Mouse (Mus musculus) embryonic facial prominence, embryonic 14.5 days (tissue): ENCODE results near the gene Ahdc1. TPM values are rescaled to one million over a fixed set of nuclear protein-coding genes. Genes with fewer than 3 reads are reported as not detected.

Source experiments
- ATAC-seq: fragments of 200-750 bp; cut with Nextera tagmentation; 2 replicates; pipeline ENCODE4 v1.8.0; 2017; ENCODE audit warnings: low read depth, moderate number of reproducible peaks, moderate TSS enrichment
- DNase-seq: peaks from one replicate; pipeline ENCODE4 v3.0.0-alpha.2; 2015; ENCODE audit warnings: low spot score
- H3K27ac ChIP-seq: fragments of 300-500 bp; sonication (generic); replicated peaks from 2 replicates; pipeline ENCODE4 v1.5.1; 2014; ENCODE audit warnings: low read depth, mild to moderate bottlenecking, low read length, moderate library complexity
- H3K27me3 ChIP-seq: fragments of 300-500 bp; sonication (generic); replicated peaks from 2 replicates; pipeline ENCODE4 v1.6.1; 2014; ENCODE audit warnings: low read length; ENCODE audit not compliant: control insufficient read depth, insufficient read depth
- H3K36me3 ChIP-seq: fragments of 300-500 bp; sonication (generic); 2 replicates; pipeline ENCODE4 v1.6.1; 2014; ENCODE audit warnings: low read length, mixed read lengths; ENCODE audit not compliant: control insufficient read depth, insufficient read depth
- H3K4me1 ChIP-seq: fragments of 300-500 bp; sonication (generic); 2 replicates; pipeline ENCODE4 v1.6.1; 2014; ENCODE audit warnings: antibody characterized with exemption, low read length; ENCODE audit not compliant: control insufficient read depth, insufficient read depth
- H3K4me2 ChIP-seq: fragments of 300-500 bp; sonication (generic); 2 replicates; pipeline ENCODE4 v1.6.1; 2014; ENCODE audit warnings: low read depth, mild to moderate bottlenecking, low read length, moderate library complexity, mixed read lengths
- H3K4me3 ChIP-seq: fragments of 300-500 bp; sonication (generic); 2 replicates; pipeline ENCODE4 v1.5.1; 2014; ENCODE audit warnings: low read depth, mild to moderate bottlenecking, low read length
- H3K9ac ChIP-seq: fragments of 300-500 bp; sonication (generic); 2 replicates; pipeline ENCODE4 v1.6.1; 2014; ENCODE audit warnings: low read depth, mild to moderate bottlenecking, low read length, moderate library complexity, mixed read lengths
- H3K9me3 ChIP-seq: fragments of 300-500 bp; sonication (generic); 2 replicates; pipeline ENCODE4 v1.6.1; 2016; ENCODE audit warnings: low read length; ENCODE audit not compliant: control insufficient read depth
- WGBS: fragments of 180-500 bp; shearing (Covaris S2); extraction: QIAGEN DNeasy Blood & Tissue Kit; methylation state at CpG from one replicate; pipeline ENCODE4 v1.1.7; 2014; 5-methylcytosine and 5-hydroxymethylcytosine counted together
- polyA plus RNA-seq: library from polyadenylated mRNA; unstranded; fragments of >200 nt; fragmentation: Nextera tagmentation; extraction: Ambion mirVana; gene quantifications from 2 replicates; pipeline ENCODE4 v1.2.1, GENCODE M21; 2014

The Ahdc1 gene
- polyA plus RNA-seq, 1 experiment from 2014 or later = 11.7 TPM

DNA sequence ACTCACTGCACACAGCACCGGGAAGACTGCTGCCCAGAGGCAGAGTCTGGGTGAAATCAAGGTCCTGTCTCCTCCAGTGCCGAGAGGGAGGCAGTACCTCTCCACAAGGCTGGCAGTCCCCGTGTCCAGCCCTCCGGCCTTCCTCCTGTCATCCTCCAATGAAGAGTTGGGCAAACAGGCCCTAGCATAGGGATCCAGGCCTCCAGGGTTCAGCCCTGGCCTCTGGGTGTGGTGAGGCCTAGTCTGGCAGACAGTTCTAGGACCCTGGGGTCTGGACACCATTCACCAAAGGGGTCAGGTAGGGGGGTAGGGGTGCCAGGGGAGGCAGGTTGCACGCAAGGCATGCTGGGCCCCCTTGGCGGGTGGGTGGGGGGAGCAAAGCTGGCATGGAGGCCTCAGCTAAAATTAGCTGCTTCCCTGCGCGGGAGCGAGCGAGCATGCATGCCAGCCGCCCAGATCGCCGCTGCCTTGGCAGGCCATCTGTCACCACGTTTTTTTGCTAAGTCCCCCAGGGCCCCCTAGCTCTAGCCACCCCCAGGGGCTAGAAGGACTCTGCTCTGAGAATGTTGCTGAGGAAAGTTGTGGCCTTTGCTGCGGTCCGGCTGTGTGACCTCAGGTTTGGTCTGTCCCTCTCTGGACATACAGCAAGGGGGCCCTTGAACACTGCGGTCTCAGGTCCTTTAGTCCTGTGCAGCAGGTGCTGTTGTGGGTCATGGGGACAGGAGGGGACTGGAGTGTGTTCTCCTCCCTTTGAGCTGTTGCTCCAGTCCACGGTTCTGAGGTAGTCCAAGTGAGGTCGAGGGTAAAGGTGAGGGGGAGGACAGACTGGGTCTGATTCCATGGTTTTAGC, 38.2 kb downstream of the Ahdc1 start:
- H3K9ac ChIP-seq = no peak overlapping the region
- H3K9me3 ChIP-seq = no peaks in the 10 kb centered on the region
- peaks cover 96% of the 10 kb centered on the region for H3K4me1 ChIP-seq
- ATAC-seq (no peak), DNase-seq (no peak)
- H3K36me3 ChIP-seq = peaks cover 7% of the 10 kb centered on the region; the same call in 1 of the 2 replicates
- 42% methylated on average over 19 of the region's 19 CpGs for WGBS
- H3K27ac ChIP-seq = peak overlapping the region; percentile 68
- H3K4me2 ChIP-seq = no peak overlapping the region
- no peak overlapping the region for H3K4me3 ChIP-seq
- H3K27me3 ChIP-seq = no peaks in the 10 kb centered on the region

DNA sequence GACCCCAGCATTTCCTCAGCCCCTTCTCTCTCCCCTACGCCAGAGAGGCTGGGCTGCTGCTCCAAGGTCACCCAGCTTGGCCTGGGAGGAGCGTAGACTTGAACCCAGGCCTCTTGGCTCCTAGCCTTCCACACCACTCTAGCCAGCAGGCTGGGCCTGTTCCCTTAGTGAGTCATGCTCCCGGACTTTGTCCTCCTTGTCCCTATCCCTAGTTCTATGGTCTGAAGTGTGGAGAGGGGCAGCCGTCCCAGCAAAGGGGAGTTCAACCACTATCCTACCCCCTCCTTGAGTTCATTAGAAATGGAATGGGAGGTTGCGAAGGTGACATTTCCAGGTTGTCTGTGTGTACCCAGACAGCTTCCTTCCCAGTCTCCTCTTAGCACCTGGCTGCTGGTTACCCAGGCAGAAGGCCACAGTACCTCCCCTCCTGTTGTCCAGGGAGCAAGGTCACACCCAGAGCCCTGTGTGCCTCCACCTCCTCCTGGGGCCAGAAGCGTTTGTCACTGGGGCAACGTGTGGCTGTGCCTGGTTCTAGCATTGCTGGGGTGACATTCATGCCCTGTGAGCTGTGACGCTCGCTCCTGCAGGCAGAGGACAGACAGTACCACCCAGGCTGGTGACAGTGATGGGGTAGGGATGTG, 39.3 kb downstream of the Ahdc1 start:
- peaks cover 92% of the 10 kb centered on the region for H3K4me1 ChIP-seq
- peaks cover 13% of the 10 kb centered on the region for H3K36me3 ChIP-seq
- no peak overlapping the region for H3K4me3 ChIP-seq
- DNase-seq = no peak
- WGBS = 66% methylated on average over 9 of the region's 9 CpGs
- no peak overlapping the region for H3K4me2 ChIP-seq
- no peak overlapping the region for H3K9ac ChIP-seq
- no peak for ATAC-seq
- no peaks in the 10 kb centered on the region for H3K9me3 ChIP-seq
- 0 out of 2 replicates have a peak overlapping the region, but pooled peaks have one; percentile 10 for H3K27ac ChIP-seq
- no peaks in the 10 kb centered on the region for H3K27me3 ChIP-seq

DNA sequence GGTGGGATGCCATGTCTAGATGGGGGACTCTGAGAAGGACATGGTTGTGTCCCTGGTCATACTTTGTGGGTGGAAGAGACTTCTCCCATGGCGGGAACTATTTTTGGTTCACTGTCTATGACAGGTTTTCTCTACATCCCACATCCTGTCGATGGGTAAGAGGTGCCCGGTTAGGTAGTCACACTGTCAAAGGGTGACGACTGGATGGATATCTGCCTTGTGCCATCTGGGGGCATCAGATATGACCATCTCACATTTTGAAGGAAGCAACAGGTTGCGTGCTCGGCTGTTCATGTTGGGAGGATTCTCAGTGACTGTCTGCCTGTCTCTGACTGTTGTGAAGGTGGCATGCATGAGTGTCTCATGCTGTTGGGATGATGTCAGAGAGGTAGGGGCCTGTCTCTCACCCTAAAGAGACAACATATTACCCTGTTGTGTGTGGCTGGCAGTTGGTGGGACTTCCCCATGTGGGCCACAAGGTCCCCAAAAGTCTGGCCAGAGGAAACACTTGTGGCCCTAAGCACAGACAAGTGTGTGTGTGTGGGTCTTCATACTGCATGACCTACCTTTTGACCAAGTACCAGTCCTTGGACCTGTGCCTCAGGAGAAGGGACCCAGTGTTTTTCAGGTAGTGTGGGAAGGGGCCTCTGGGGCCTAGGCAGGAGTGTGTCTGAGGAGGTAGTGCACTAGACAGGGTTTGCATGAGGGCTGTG, 39.9 kb downstream of the Ahdc1 start:
- peak overlapping the region; percentile 88 for H3K27ac ChIP-seq
- H3K9me3 ChIP-seq = no peaks in the 10 kb centered on the region
- no peaks in the 10 kb centered on the region for H3K27me3 ChIP-seq
- peak overlapping the region; percentile 49 for H3K9ac ChIP-seq
- no peak overlapping the region for H3K4me3 ChIP-seq
- H3K4me2 ChIP-seq = peak overlapping the region; percentile 44
- 83% methylated on average over 6 of the region's 6 CpGs for WGBS
- H3K4me1 ChIP-seq = peaks cover 92% of the 10 kb centered on the region
- peaks cover 20% of the 10 kb centered on the region for H3K36me3 ChIP-seq
- ATAC-seq (no peak), DNase-seq (no peak)

DNA sequence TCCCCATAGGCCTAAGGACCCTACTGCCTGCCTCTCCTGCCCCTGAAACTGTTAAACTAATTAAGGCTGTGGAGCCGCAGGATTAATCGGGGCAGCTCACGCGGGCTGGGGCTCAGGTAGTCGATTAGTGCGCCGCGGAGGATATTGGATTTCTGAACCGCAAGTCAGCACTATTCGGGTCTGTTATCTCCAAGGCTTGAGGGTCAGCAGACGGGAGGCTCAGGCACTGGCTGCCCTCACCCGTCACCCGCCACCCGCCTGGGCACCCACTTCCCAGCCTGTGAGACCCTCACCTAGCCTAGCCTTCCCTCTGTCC, 40.4 kb downstream of the Ahdc1 start:
- ATAC-seq = no peak
- WGBS = 37% methylated on average over 9 of the region's 14 CpGs
- peak overlapping the region; percentile 49 for H3K9ac ChIP-seq
- no peak overlapping the region for H3K4me3 ChIP-seq
- H3K4me2 ChIP-seq = peak overlapping the region; percentile 44
- peak overlapping the region; percentile 88 for H3K27ac ChIP-seq
- no peaks in the 10 kb centered on the region for H3K27me3 ChIP-seq
- no peaks in the 10 kb centered on the region for H3K9me3 ChIP-seq
- no peak for DNase-seq
- peaks cover 20% of the 10 kb centered on the region for H3K36me3 ChIP-seq
- peaks cover 92% of the 10 kb centered on the region for H3K4me1 ChIP-seq

DNA sequence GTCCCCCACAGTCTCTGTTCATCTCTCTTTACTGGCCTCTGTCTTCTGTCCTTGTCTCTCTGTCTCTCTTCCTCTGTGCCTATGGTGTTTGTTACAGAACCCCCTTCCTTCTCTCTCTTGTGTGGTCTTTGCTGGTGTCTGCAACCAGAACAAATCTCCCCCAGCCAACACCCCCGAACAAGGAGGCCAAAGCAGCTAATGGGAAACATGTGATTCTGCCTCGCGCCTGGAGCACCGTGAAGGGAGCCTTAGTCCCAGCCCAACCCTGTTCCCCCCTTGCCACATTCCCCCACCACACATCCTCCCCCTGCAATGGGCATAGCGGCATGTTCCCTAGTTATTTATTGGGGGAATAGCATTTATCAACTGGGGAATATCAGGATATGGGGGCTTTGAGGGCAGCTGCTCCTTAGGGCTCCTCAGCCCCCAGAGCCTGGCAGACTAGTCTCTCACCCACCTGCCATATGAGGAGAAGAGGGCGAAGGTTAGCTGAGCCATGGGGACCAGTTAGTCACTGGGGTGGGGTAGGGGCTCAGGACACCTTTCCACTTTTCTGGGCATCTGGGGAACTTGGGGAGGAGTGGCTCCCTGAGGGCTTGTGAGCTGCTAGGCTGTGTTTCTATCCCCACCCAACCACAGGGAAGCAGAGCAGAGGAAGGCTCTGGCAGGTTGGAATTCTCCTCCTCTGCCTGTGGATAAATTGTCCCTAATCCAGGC, 41.1 kb downstream of the Ahdc1 start:
- peak; percentile 85 for DNase-seq
- no peaks in the 10 kb centered on the region for H3K27me3 ChIP-seq
- no peak overlapping the region for H3K4me3 ChIP-seq
- H3K9me3 ChIP-seq = no peaks in the 10 kb centered on the region
- ATAC-seq = no peak
- peaks cover 20% of the 10 kb centered on the region for H3K36me3 ChIP-seq
- peak overlapping the region; percentile 44 for H3K4me2 ChIP-seq
- peaks cover 89% of the 10 kb centered on the region for H3K4me1 ChIP-seq
- 16% methylated on average over 6 of the region's 6 CpGs for WGBS
- H3K27ac ChIP-seq = peak overlapping the region; percentile 88
- H3K9ac ChIP-seq = peak overlapping the region; percentile 49

DNA sequence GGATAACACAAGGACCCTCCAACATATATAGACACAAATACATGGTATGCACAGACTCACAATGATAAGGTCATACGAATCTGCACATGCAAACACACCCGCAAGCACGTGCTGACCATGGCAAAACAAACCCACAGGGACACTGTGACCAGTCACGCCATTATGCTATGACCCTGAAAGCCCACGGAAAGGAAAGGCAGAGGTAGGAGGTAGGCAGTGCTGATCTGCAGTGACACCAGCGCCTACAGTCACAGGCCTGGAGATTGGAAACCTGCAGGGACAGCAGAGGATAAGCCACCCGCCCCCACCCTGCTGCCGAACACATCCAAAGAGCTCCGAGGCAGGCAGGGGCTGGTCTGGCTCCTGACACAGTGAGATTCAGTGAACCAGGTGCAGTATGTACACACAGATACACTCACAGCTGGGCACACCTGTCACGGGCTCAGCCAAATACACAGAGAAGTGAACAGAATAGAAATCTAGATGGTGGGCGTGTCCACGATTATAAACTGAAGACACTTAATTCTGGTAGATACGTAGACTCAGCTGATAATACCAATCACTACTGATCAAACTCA, 42.0 kb downstream of the Ahdc1 start:
- Histone ChIP-seq H3K4me1 (peaks cover 89% of the 10 kb centered on the region), H3K36me3 (peaks cover 26% of the 10 kb centered on the region), H3K27ac (peak overlapping the region; percentile 88; the same call in 1 of the 2 replicates), H3K9me3 (no peaks in the 10 kb centered on the region), H3K9ac (no peak overlapping the region), H3K4me2 (no peak overlapping the region), H3K27me3 (no peaks in the 10 kb centered on the region), H3K4me3 (no peak overlapping the region)
- DNase-seq = no peak
- no peak for ATAC-seq
- WGBS = 71% methylated on average over 13 of the region's 13 CpGs

DNA sequence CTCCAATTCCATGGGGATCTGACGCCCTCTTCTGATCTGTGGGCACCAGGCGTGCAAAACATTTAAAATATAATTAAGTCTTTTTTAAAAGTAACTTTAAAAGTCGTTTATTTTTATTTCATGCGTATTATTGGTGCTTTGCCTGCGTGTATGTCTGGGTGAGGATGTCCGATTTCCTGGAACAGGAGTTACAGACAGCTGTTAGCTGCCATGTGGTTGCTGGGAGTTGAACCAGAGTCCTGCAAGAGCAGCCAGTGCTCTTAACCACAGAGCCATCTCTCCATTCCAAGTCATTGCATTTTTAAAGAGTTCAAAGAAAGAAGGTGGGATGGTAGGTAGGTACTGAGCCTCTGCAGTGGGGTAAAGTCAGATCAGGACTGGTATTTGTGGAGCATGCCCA, 43.5 kb downstream of the Ahdc1 start:
- DNase-seq (no peak), ATAC-seq (no peak)
- no peaks in the 10 kb centered on the region for H3K9me3 ChIP-seq
- no peak overlapping the region for H3K4me2 ChIP-seq
- no peaks in the 10 kb centered on the region for H3K27me3 ChIP-seq
- peaks cover 77% of the 10 kb centered on the region for H3K4me1 ChIP-seq
- peak overlapping the region; percentile 23; the same call in 1 of the 2 replicates for H3K27ac ChIP-seq
- peaks cover 34% of the 10 kb centered on the region for H3K36me3 ChIP-seq
- no peak overlapping the region for H3K4me3 ChIP-seq
- 73% methylated on average over 6 of the region's 6 CpGs for WGBS
- H3K9ac ChIP-seq = no peak overlapping the region
